8 mouse cellular contexts compared by ENCODE assay signal in the genomic region with DNA sequence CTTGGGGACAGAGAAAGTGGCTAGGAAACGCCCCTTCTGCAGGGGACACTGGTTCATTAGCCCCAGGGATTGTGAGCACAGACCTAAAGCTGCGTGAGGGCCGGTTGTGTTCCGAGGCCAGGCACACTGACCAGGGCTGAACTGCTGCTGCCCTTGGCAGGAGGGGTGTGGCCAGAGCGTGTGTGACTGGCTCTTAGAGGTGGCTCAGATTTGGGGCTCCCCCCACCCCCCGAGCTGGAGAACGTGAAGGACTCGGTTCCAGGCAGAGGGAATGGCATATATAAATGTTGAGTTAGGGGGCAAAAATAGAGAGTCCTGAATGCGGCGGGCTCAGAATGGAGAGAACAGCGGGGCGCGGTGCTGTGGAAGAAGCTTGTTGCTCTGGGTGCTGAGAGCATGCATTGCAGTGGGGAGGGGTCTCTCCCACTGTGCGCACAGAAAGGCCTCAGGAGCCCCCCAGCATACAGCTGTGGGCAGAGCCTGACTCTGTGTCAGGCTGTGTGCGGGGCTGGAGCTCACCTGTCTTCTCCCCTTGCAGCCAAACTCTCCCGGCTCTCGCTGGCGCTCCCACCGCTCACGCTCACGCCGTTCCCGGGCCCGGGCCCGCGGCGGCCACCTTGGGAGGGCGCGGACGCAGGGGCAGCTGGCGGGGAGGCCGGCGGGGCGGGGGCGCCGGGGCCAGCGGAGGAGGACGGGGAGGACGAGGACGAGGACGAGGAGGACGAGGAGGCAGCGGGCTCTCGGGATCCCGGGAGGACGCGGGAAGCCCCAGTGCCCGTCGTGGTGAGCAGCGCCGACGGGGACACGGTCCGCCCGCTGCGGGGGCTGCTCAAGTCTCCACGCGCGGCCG. TPM values are rescaled to one million over a fixed set of nuclear protein-coding genes. Genes with fewer than 3 reads are reported as not detected.
DNase-seq lines count a peak whose midpoint lies in the region; ATAC-seq and TF ChIP-seq lines count a peak whose summit lies in the region.

No protein-coding gene starts in this region.

- TF ChIP-seq POLR2A in bone marrow, adult 2 months (IDR thresholded peaks at IDR 0.05; ENCODE audit: borderline replicate concordance, control insufficient read depth, low read depth, low read length), result no peak

- H3K27ac ChIP-seq in heart, embryonic 15.5 days, result no peak overlapping the region
- H3K27ac ChIP-seq in bone marrow, adult 2 months (ENCODE audit: control insufficient read depth, insufficient read depth, low read depth, low read length, poor library complexity), result no peak overlapping the region
- H3K27ac ChIP-seq in forebrain, postnatal 0 days (ENCODE audit: low read depth, low read length), result no peak overlapping the region
- H3K27ac ChIP-seq in liver, embryonic 16.5 days (ENCODE audit: low read length), result no peak overlapping the region

- peak overlapping the region; percentile 34 for H3K9ac ChIP-seq in heart, embryonic 15.5 days
- H3K9ac ChIP-seq in forebrain, postnatal 0 days, result peak overlapping the region; percentile 14
- peak overlapping the region; percentile 41; the same call in 1 of the 2 replicates for H3K9ac ChIP-seq in liver, embryonic 16.5 days (ENCODE audit: low read depth, low read length)

- WGBS in heart, embryonic 15.5 days, result 1% methylated on average over 60 of the region's 60 CpGs
- 4% methylated on average over 60 of the region's 60 CpGs for WGBS in bone marrow, adult 2 months
- 3% methylated on average over 59 of the region's 60 CpGs for WGBS in forebrain, postnatal 0 days
- 2% methylated on average over 60 of the region's 60 CpGs for WGBS in liver, embryonic 16.5 days (ENCODE audit: insufficient replicate concordance)

- no peak for DNase-seq in heart, adult 9 months (ENCODE audit: low spot score in 2 of 2)
- DNase-seq in forebrain, postnatal 0 days, result no peak
- DNase-seq in thymus, adult 18-20 months, result no peak
- no peak for DNase-seq in spleen, adult 18-20 months

- H3K27me3 ChIP-seq in heart, embryonic 15.5 days, result peaks cover 82% of the 10 kb centered on the region
- H3K27me3 ChIP-seq in forebrain, postnatal 0 days (ENCODE audit: insufficient read depth, low read length), result no peaks in the 10 kb centered on the region
- peaks cover 54% of the 10 kb centered on the region for H3K27me3 ChIP-seq in liver, embryonic 16.5 days (ENCODE audit: control insufficient read depth, insufficient read depth, low read depth, low read length)

- H3K4me3 ChIP-seq in heart, embryonic 15.5 days, result peak overlapping the region; percentile 48
- H3K4me3 ChIP-seq in bone marrow, adult 2 months (replicated peaks; ENCODE audit: control insufficient read depth, low read depth, low read length), result peak overlapping the region; percentile 69
- H3K4me3 ChIP-seq in forebrain, postnatal 0 days (ENCODE audit: low read depth, low read length), result peak overlapping the region; percentile 19
- H3K4me3 ChIP-seq in liver, embryonic 16.5 days (ENCODE audit: low read depth, low read length), result peak overlapping the region; percentile 57

- H3K9me3 ChIP-seq in heart, embryonic 15.5 days (replicated peaks), result no peaks in the 10 kb centered on the region
- H3K9me3 ChIP-seq in forebrain, postnatal 0 days (ENCODE audit: low read length), result no peaks in the 10 kb centered on the region
- H3K9me3 ChIP-seq in liver, embryonic 16.5 days (replicated peaks; ENCODE audit: control insufficient read depth, low read length), result no peaks in the 10 kb centered on the region

- H3K36me3 ChIP-seq in heart, embryonic 15.5 days, result no peaks in the 10 kb centered on the region
- H3K36me3 ChIP-seq in forebrain, postnatal 0 days (ENCODE audit: insufficient read depth), result peaks cover 69% of the 10 kb centered on the region
- H3K36me3 ChIP-seq in liver, embryonic 16.5 days (ENCODE audit: control insufficient read depth, insufficient read depth), result no peaks in the 10 kb centered on the region

- H3K4me1 ChIP-seq in heart, embryonic 15.5 days (replicated peaks), result peaks cover 24% of the 10 kb centered on the region
- peaks cover 3% of the 10 kb centered on the region for H3K4me1 ChIP-seq in bone marrow, adult 2 months (ENCODE audit: control insufficient read depth, insufficient read depth, low read length)
- H3K4me1 ChIP-seq in forebrain, postnatal 0 days (ENCODE audit: insufficient read depth), result 0 out of 2 replicates have a peak, but pooled peaks cover 2% of the 10 kb centered on the region
- peaks cover 38% of the 10 kb centered on the region for H3K4me1 ChIP-seq in liver, embryonic 16.5 days (ENCODE audit: control insufficient read depth, low read depth, low read length)

- ATAC-seq in heart, embryonic 15.5 days (replicated peaks; ENCODE audit: insufficient number of reproducible peaks, insufficient read depth, low FRiP score, low read depth), result no peak; the same call in 1 of the 2 replicates
- peak; percentile 25; the same call in 1 of the 2 replicates for ATAC-seq in forebrain, postnatal 0 days
- no peak for ATAC-seq in liver, embryonic 16.5 days (ENCODE audit: low read depth)
- no peak for ATAC-seq in frontal cortex, adult (ENCODE audit: low TSS enrichment)

- no peak for TF ChIP-seq CTCF in bone marrow, adult 2 months (IDR thresholded peaks at IDR 0.05; ENCODE audit: control insufficient read depth, insufficient read depth, low read length)
- TF ChIP-seq CTCF in forebrain, postnatal 0 days (IDR thresholded peaks at IDR 0.05; ENCODE audit: low read depth), result no peak

- peak overlapping the region; percentile 80 for H3K4me2 ChIP-seq in heart, embryonic 15.5 days
- peak overlapping the region; percentile 41 for H3K4me2 ChIP-seq in forebrain, postnatal 0 days (ENCODE audit: low read depth)
- peak overlapping the region; percentile 76 for H3K4me2 ChIP-seq in liver, embryonic 16.5 days (ENCODE audit: low read depth, low read length)

RNA-seq across cellular contexts. Expression of a gene that starts 13.4 kb away (rescaled TPM):
- 0.21 and 1.1 TPM in 2 replicates for polyA plus RNA-seq in heart, embryonic 15.5 days (2015; fragmentation: Nextera tagmentation; extraction: Ambion mirVana)
- 2.4 TPM in 1 of 2 replicates, not detected in the other for polyA plus RNA-seq in bone marrow, adult 2 months (2011; ENCODE audit: insufficient read depth, insufficient read length, low replicate concordance, missing spikeins)
- 6.5 and 8.9 TPM in 2 replicates for total RNA-seq in forebrain, postnatal 0 days (2014; rRNA removed)
- polyA plus RNA-seq in forebrain, postnatal 0 days (2015; fragmentation: Nextera tagmentation; extraction: Ambion mirVana), result 9.6 and 10.0 TPM in 2 replicates
- polyA plus RNA-seq in liver, embryonic 16.5 days (2015; fragmentation: Nextera tagmentation; extraction: Ambion mirVana), result 0.08 and 0.22 TPM in 2 replicates

RNA-seq across cellular contexts. Expression of a gene that starts 14.3 kb away (rescaled TPM):
- 0.53 TPM in 1 of 2 replicates, not detected in the other for polyA plus RNA-seq in heart, embryonic 15.5 days (2015; fragmentation: Nextera tagmentation; extraction: Ambion mirVana)
- not detected in 2 replicates for polyA plus RNA-seq in bone marrow, adult 2 months (2011; ENCODE audit: insufficient read depth, insufficient read length, low replicate concordance, missing spikeins)
- total RNA-seq in forebrain, postnatal 0 days (2014; rRNA removed), result 128 and 144 TPM in 2 replicates
- polyA plus RNA-seq in forebrain, postnatal 0 days (2015; fragmentation: Nextera tagmentation; extraction: Ambion mirVana), result 8.9 and 12.5 TPM in 2 replicates
- not detected in 2 replicates for polyA plus RNA-seq in liver, embryonic 16.5 days (2015; fragmentation: Nextera tagmentation; extraction: Ambion mirVana)

RNA-seq across cellular contexts. Expression of a gene that starts 16.5 kb away (rescaled TPM):
- polyA plus RNA-seq in heart, embryonic 15.5 days (2015; fragmentation: Nextera tagmentation; extraction: Ambion mirVana), result 92.2 and 101 TPM in 2 replicates
- polyA plus RNA-seq in bone marrow, adult 2 months (2011; ENCODE audit: insufficient read depth, insufficient read length, low replicate concordance, missing spikeins), result 30.7 and 64.7 TPM in 2 replicates
- 253 and 270 TPM in 2 replicates for total RNA-seq in forebrain, postnatal 0 days (2014; rRNA removed)
- polyA plus RNA-seq in forebrain, postnatal 0 days (2015; fragmentation: Nextera tagmentation; extraction: Ambion mirVana), result 282 and 317 TPM in 2 replicates
- 26.0 and 26.5 TPM in 2 replicates for polyA plus RNA-seq in liver, embryonic 16.5 days (2015; fragmentation: Nextera tagmentation; extraction: Ambion mirVana)

RNA-seq across cellular contexts. Expression of a gene that starts 26.7 kb away (rescaled TPM):
- 0.37 and 0.44 TPM in 2 replicates for polyA plus RNA-seq in heart, embryonic 15.5 days (2015; fragmentation: Nextera tagmentation; extraction: Ambion mirVana)
- polyA plus RNA-seq in bone marrow, adult 2 months (2011; ENCODE audit: insufficient read depth, insufficient read length, low replicate concordance, missing spikeins), result 2.6 TPM in 1 of 2 replicates, not detected in the other
- 0.54 and 1.00 TPM in 2 replicates for total RNA-seq in forebrain, postnatal 0 days (2014; rRNA removed)
- polyA plus RNA-seq in forebrain, postnatal 0 days (2015; fragmentation: Nextera tagmentation; extraction: Ambion mirVana), result 0.48 and 1.1 TPM in 2 replicates
- 0.14 and 0.15 TPM in 2 replicates for polyA plus RNA-seq in liver, embryonic 16.5 days (2015; fragmentation: Nextera tagmentation; extraction: Ambion mirVana)

RNA-seq across cellular contexts. Expression of a gene that starts 32.9 kb away (rescaled TPM):
- polyA plus RNA-seq in heart, embryonic 15.5 days (2015; fragmentation: Nextera tagmentation; extraction: Ambion mirVana), result 29.1 and 38.8 TPM in 2 replicates
- polyA plus RNA-seq in bone marrow, adult 2 months (2011; ENCODE audit: insufficient read depth, insufficient read length, low replicate concordance, missing spikeins), result 6.9 and 13.9 TPM in 2 replicates
- 39.3 and 41.8 TPM in 2 replicates for total RNA-seq in forebrain, postnatal 0 days (2014; rRNA removed)
- 55.9 and 60.7 TPM in 2 replicates for polyA plus RNA-seq in forebrain, postnatal 0 days (2015; fragmentation: Nextera tagmentation; extraction: Ambion mirVana)
- polyA plus RNA-seq in liver, embryonic 16.5 days (2015; fragmentation: Nextera tagmentation; extraction: Ambion mirVana), result 19.2 and 20.9 TPM in 2 replicates

Comparison
In these comparisons a context has a peak if more than half of its experiments do, and no peak if none do; other contexts are left out.
1. H3K4me3 ChIP-seq: peak in every context shown above with its lines; median percentile 69 in bone marrow, adult 2 months; 57 in liver, embryonic 16.5 days; 48 in heart, embryonic 15.5 days; 19 in forebrain, postnatal 0 days.